Mouse (Mus musculus): Measurements from ENCODE around the gene Fam170b. TPM values are rescaled to one million over a fixed set of nuclear protein-coding genes. Genes with fewer than 3 reads are reported as not detected.

Gene Fam170b
- not detected in 2 replicates for polyA plus RNA-seq (2012; rRNA removed)

GRCm38 (mm10) chr14:32833847-32834246 is at the start of gene Fam170b:
TSS of gene Fam170b (plus strand) at chr14:32833962.
- DNase-seq (ENCODE audit: low spot score): no peak

- DNase-seq (ENCODE audit: low spot score): no peak
Measured at GRCm38 (mm10) chr14:32784130-32784747, 49.5 kb upstream of the Fam170b start.

GRCm38 (mm10) chr14:32784748-32785134 is 49.0 kb upstream of the Fam170b start:
- DNase-seq (ENCODE audit: low spot score): no peak

GRCm38 (mm10) chr14:32785556-32786130 is 48.1 kb upstream of the Fam170b start, which contains the start of gene Tmem273:
TSS of gene Tmem273 (plus strand) at chr14:32785963.
- no peak for DNase-seq (ENCODE audit: low spot score)

- no peak for DNase-seq (ENCODE audit: low spot score)
Measured at GRCm38 (mm10) chr14:32787691-32788090, 46.1 kb upstream of the Fam170b start.

- DNase-seq (ENCODE audit: low spot score): no peak
Measured at GRCm38 (mm10) chr14:32796375-32796774, 37.4 kb upstream of the Fam170b start.

GRCm38 (mm10) chr14:32797803-32798202 is 36.0 kb upstream of the Fam170b start:
- DNase-seq (ENCODE audit: low spot score): no peak

GRCm38 (mm10) chr14:32798355-32798754 is 35.4 kb upstream of the Fam170b start:
- DNase-seq (ENCODE audit: low spot score): no peak

GRCm38 (mm10) chr14:32800048-32800447 is 33.7 kb upstream of the Fam170b start:
- no peak for DNase-seq (ENCODE audit: low spot score)

GRCm38 (mm10) chr14:32801016-32801661 is 32.6 kb upstream of the Fam170b start:
- no peak for DNase-seq (ENCODE audit: low spot score)

GRCm38 (mm10) chr14:32801662-32802024 is 32.1 kb upstream of the Fam170b start:
- no peak for DNase-seq (ENCODE audit: low spot score)

- DNase-seq (ENCODE audit: low spot score): no peak
Measured at GRCm38 (mm10) chr14:32810111-32810510, 23.7 kb upstream of the Fam170b start.

- no peak for DNase-seq (ENCODE audit: low spot score)
Measured at GRCm38 (mm10) chr14:32812429-32812828, 21.3 kb upstream of the Fam170b start.

GRCm38 (mm10) chr14:32814961-32815360 is 18.8 kb upstream of the Fam170b start:
- DNase-seq (ENCODE audit: low spot score): no peak

GRCm38 (mm10) chr14:32816533-32816932 is 17.2 kb upstream of the Fam170b start:
- DNase-seq (ENCODE audit: low spot score): no peak

- DNase-seq (ENCODE audit: low spot score): no peak
Measured at GRCm38 (mm10) chr14:32817258-32817657, 16.5 kb upstream of the Fam170b start.

- no peak for DNase-seq (ENCODE audit: low spot score)
Measured at GRCm38 (mm10) chr14:32819297-32819696, 14.5 kb upstream of the Fam170b start.

GRCm38 (mm10) chr14:32822812-32823211 is 10.9 kb upstream of the Fam170b start:
- no peak for DNase-seq (ENCODE audit: low spot score)

GRCm38 (mm10) chr14:32823861-32824260 is 9.9 kb upstream of the Fam170b start:
- DNase-seq (ENCODE audit: low spot score): no peak

GRCm38 (mm10) chr14:32824267-32825150 is 9.3 kb upstream of the Fam170b start:
- DNase-seq (ENCODE audit: low spot score): no peak

- no peak for DNase-seq (ENCODE audit: low spot score)
Measured at GRCm38 (mm10) chr14:32825426-32826032, 8.2 kb upstream of the Fam170b start.

- no peak for DNase-seq (ENCODE audit: low spot score)
Measured at GRCm38 (mm10) chr14:32827165-32827564, 6.6 kb upstream of the Fam170b start.

Measured in urinary bladder, adult 2 months (tissue).